Mouse (Mus musculus): Measurements from ENCODE around the gene Prkce. TPM values are rescaled to one million over a fixed set of nuclear protein-coding genes. Genes with fewer than 3 reads are reported as not detected.

The Prkce gene
- polyA plus RNA-seq, 1 experiment from 2014 or later = 1.1 TPM

GRCm38 (mm10) chr17:86225488-86226186, 58.1 kb downstream of the Prkce start:
- Histone ChIP-seq H3K27ac (no peak overlapping the region), H3K4me3 (ENCODE audit: inconsistent target) (no peak overlapping the region), H3K36me3 (ENCODE audit: inconsistent target) (no peaks in the 10 kb centered on the region), H3K79me2 (ENCODE audit: inconsistent target) (no peaks in the 10 kb centered on the region)
- WGBS (ENCODE audit: missing documents) = 92% methylated on average over 10 of the region's 10 CpGs

- Histone ChIP-seq H3K27ac (no peak overlapping the region), H3K79me2 (ENCODE audit: inconsistent target) (no peaks in the 10 kb centered on the region), H3K4me3 (ENCODE audit: inconsistent target) (no peak overlapping the region), H3K36me3 (ENCODE audit: inconsistent target) (no peaks in the 10 kb centered on the region)
- 91% methylated on average over 8 of the region's 8 CpGs for WGBS (ENCODE audit: missing documents)
Measured at GRCm38 (mm10) chr17:86226198-86226597, 58.6 kb downstream of the Prkce start.

GRCm38 (mm10) chr17:86226635-86227034, 59.0 kb downstream of the Prkce start:
- Histone ChIP-seq H3K36me3 (ENCODE audit: inconsistent target) (no peaks in the 10 kb centered on the region), H3K79me2 (ENCODE audit: inconsistent target) (no peaks in the 10 kb centered on the region), H3K4me3 (ENCODE audit: inconsistent target) (no peak overlapping the region), H3K27ac (no peak overlapping the region)
- WGBS (ENCODE audit: missing documents) = 92% methylated on average over 7 of the region's 7 CpGs

GRCm38 (mm10) chr17:86227389-86227788, 59.8 kb downstream of the Prkce start:
- Histone ChIP-seq H3K36me3 (ENCODE audit: inconsistent target) (no peaks in the 10 kb centered on the region), H3K79me2 (ENCODE audit: inconsistent target) (no peaks in the 10 kb centered on the region), H3K4me3 (ENCODE audit: inconsistent target) (no peak overlapping the region), H3K27ac (no peak overlapping the region)
- 90% methylated on average over 3 of the region's 3 CpGs for WGBS (ENCODE audit: missing documents)

GRCm38 (mm10) chr17:86228850-86229249, 61.3 kb downstream of the Prkce start:
- no peak overlapping the region for H3K27ac ChIP-seq
- no peak overlapping the region for H3K4me3 ChIP-seq (ENCODE audit: inconsistent target)
- WGBS (ENCODE audit: missing documents) = 90% methylated on average over 6 of the region's 8 CpGs
- H3K36me3 ChIP-seq (ENCODE audit: inconsistent target) = no peaks in the 10 kb centered on the region
- H3K79me2 ChIP-seq (ENCODE audit: inconsistent target) = no peaks in the 10 kb centered on the region

- no peak overlapping the region for H3K27ac ChIP-seq
- H3K36me3 ChIP-seq (ENCODE audit: inconsistent target) = no peaks in the 10 kb centered on the region
- H3K4me3 ChIP-seq (ENCODE audit: inconsistent target) = no peak overlapping the region
- no peaks in the 10 kb centered on the region for H3K79me2 ChIP-seq (ENCODE audit: inconsistent target)
- WGBS (ENCODE audit: missing documents) = 89% methylated on average over 16 of the region's 16 CpGs
Measured at GRCm38 (mm10) chr17:86230141-86230633, 62.6 kb downstream of the Prkce start.

- H3K4me3 ChIP-seq (ENCODE audit: inconsistent target) = no peak overlapping the region
- H3K36me3 ChIP-seq (ENCODE audit: inconsistent target) = no peaks in the 10 kb centered on the region
- no peak overlapping the region for H3K27ac ChIP-seq
- WGBS (ENCODE audit: missing documents) = 20% methylated on average over 12 of the region's 12 CpGs
- no peaks in the 10 kb centered on the region for H3K79me2 ChIP-seq (ENCODE audit: inconsistent target)
Measured at GRCm38 (mm10) chr17:86231741-86232179, 64.2 kb downstream of the Prkce start.

GRCm38 (mm10) chr17:86232248-86232647, 64.7 kb downstream of the Prkce start:
- WGBS (ENCODE audit: missing documents) = 14% methylated on average over 4 of the region's 4 CpGs
- Histone ChIP-seq H3K27ac (no peak overlapping the region), H3K36me3 (ENCODE audit: inconsistent target) (no peaks in the 10 kb centered on the region), H3K4me3 (ENCODE audit: inconsistent target) (no peak overlapping the region), H3K79me2 (ENCODE audit: inconsistent target) (no peaks in the 10 kb centered on the region)

GRCm38 (mm10) chr17:86234587-86235150, 67.1 kb downstream of the Prkce start:
- Histone ChIP-seq H3K27ac (no peak overlapping the region), H3K36me3 (ENCODE audit: inconsistent target) (no peaks in the 10 kb centered on the region)
- 60% methylated on average over 9 of the region's 9 CpGs for WGBS (ENCODE audit: missing documents)

GRCm38 (mm10) chr17:86236026-86236712, 68.6 kb downstream of the Prkce start:
- WGBS (ENCODE audit: missing documents) = 90% methylated on average over 10 of the region's 10 CpGs
- Histone ChIP-seq H3K27ac (no peak overlapping the region), H3K4me3 (ENCODE audit: inconsistent target) (no peak overlapping the region), H3K36me3 (ENCODE audit: inconsistent target) (no peaks in the 10 kb centered on the region), H3K79me2 (ENCODE audit: inconsistent target) (no peaks in the 10 kb centered on the region)

More at GRCm38 (mm10) chr17:86234587-86235150, 67.1 kb downstream of the Prkce start:
- no peak overlapping the region for H3K4me3 ChIP-seq (ENCODE audit: inconsistent target)
- H3K79me2 ChIP-seq (ENCODE audit: inconsistent target) = no peaks in the 10 kb centered on the region

GRCm38 (mm10) chr17:86236861-86237763, 69.5 kb downstream of the Prkce start:
- Histone ChIP-seq H3K27ac (no peak overlapping the region), H3K4me3 (ENCODE audit: inconsistent target) (no peak overlapping the region), H3K79me2 (ENCODE audit: inconsistent target) (no peaks in the 10 kb centered on the region), H3K36me3 (ENCODE audit: inconsistent target) (no peaks in the 10 kb centered on the region)
- 62% methylated on average over 16 of the region's 16 CpGs for WGBS (ENCODE audit: missing documents)

- H3K79me2 ChIP-seq (ENCODE audit: inconsistent target) = no peaks in the 10 kb centered on the region
- WGBS (ENCODE audit: missing documents) = 84% methylated on average over 9 of the region's 9 CpGs
- H3K36me3 ChIP-seq (ENCODE audit: inconsistent target) = no peaks in the 10 kb centered on the region
- H3K4me3 ChIP-seq (ENCODE audit: inconsistent target) = no peak overlapping the region
- no peak overlapping the region for H3K27ac ChIP-seq
Measured at GRCm38 (mm10) chr17:86242291-86242690, 74.7 kb downstream of the Prkce start.

- Histone ChIP-seq H3K27ac (no peak overlapping the region), H3K79me2 (ENCODE audit: inconsistent target) (no peaks in the 10 kb centered on the region), H3K4me3 (ENCODE audit: inconsistent target) (no peak overlapping the region), H3K36me3 (ENCODE audit: inconsistent target) (no peaks in the 10 kb centered on the region)
- WGBS (ENCODE audit: missing documents) = 13% methylated on average over 16 of the region's 16 CpGs
Measured at GRCm38 (mm10) chr17:86243109-86243527, 75.5 kb downstream of the Prkce start.

- Histone ChIP-seq H3K27ac (no peak overlapping the region), H3K4me3 (ENCODE audit: inconsistent target) (no peak overlapping the region), H3K36me3 (ENCODE audit: inconsistent target) (no peaks in the 10 kb centered on the region), H3K79me2 (ENCODE audit: inconsistent target) (no peaks in the 10 kb centered on the region)
- WGBS (ENCODE audit: missing documents) = 63% methylated on average over 5 of the region's 5 CpGs
Measured at GRCm38 (mm10) chr17:86244397-86244796, 76.8 kb downstream of the Prkce start.
